Mouse (Mus musculus) hindbrain, embryonic 15.5 days (tissue): Measurements from ENCODE around the gene Gm37240. TPM values are rescaled to one million over a fixed set of nuclear protein-coding genes. Genes with fewer than 3 reads are reported as not detected.

Source experiments
- ATAC-seq: fragments of 200-750 bp; cut with Nextera tagmentation; 2 replicates; pipeline ENCODE4 v1.8.0; 2017; ENCODE audit warnings: low read depth, moderate number of reproducible peaks, moderate TSS enrichment; ENCODE audit not compliant: low FRiP score
- H3K27ac ChIP-seq: fragments of 300-500 bp; sonication (generic); replicated peaks from 2 replicates; pipeline ENCODE4 v1.5.1; 2015; ENCODE audit warnings: mild to moderate bottlenecking, inconsistent platforms
- H3K27me3 ChIP-seq: fragments of 300-500 bp; sonication (generic); 2 replicates; pipeline ENCODE4 v1.6.1; 2015; ENCODE audit warnings: control low read depth, inconsistent platforms
- H3K36me3 ChIP-seq: fragments of 300-500 bp; sonication (generic); 2 replicates; pipeline ENCODE4 v1.6.1; 2015; ENCODE audit warnings: control low read depth, inconsistent platforms
- H3K4me1 ChIP-seq: fragments of 300-500 bp; sonication (generic); replicated peaks from 2 replicates; pipeline ENCODE4 v1.6.1; 2015; ENCODE audit warnings: control low read depth, inconsistent platforms
- H3K4me2 ChIP-seq: fragments of 300-500 bp; sonication (generic); 2 replicates; pipeline ENCODE4 v1.6.1; 2015; ENCODE audit warnings: moderate library complexity, mild to moderate bottlenecking, inconsistent platforms
- H3K4me3 ChIP-seq: fragments of 300-500 bp; sonication (generic); 2 replicates; pipeline ENCODE4 v1.5.1; 2015; ENCODE audit warnings: mild to moderate bottlenecking, inconsistent platforms
- H3K9ac ChIP-seq: fragments of 300-500 bp; sonication (generic); 2 replicates; pipeline ENCODE4 v1.6.1; 2015; ENCODE audit warnings: inconsistent platforms
- H3K9me3 ChIP-seq: fragments of 300-500 bp; sonication (generic); 2 replicates; pipeline ENCODE4 v1.6.1; 2016; ENCODE audit warnings: control low read depth, inconsistent platforms
- WGBS: fragments of 180-500 bp; shearing (Covaris S2); methylation state at CpG from one replicate; pipeline ENCODE4 v1.1.7; 2015; 5-methylcytosine and 5-hydroxymethylcytosine counted together
- polyA plus RNA-seq: library from polyadenylated mRNA; unstranded; fragments of >200 nt; fragmentation: Nextera tagmentation; extraction: Ambion mirVana; gene quantifications from 2 replicates; pipeline ENCODE4 v1.2.1, GENCODE M21; 2015

Gm37240 gene
- polyA plus RNA-seq, 1 experiment from 2014 or later: 0.87 TPM

GRCm38 (mm10) chr3:85862886-85863285, 24.4 kb downstream of the Gm37240 start:
- Histone ChIP-seq H3K27ac (no peak overlapping the region), H3K9ac (no peak overlapping the region), H3K36me3 (no peaks in the 10 kb centered on the region), H3K4me1 (no peaks in the 10 kb centered on the region), H3K4me3 (no peak overlapping the region), H3K27me3 (no peaks in the 10 kb centered on the region), H3K9me3 (no peaks in the 10 kb centered on the region), H3K4me2 (no peak overlapping the region)
- ATAC-seq: no peak
- 91% methylated on average over 2 of the region's 2 CpGs for WGBS

DNA sequence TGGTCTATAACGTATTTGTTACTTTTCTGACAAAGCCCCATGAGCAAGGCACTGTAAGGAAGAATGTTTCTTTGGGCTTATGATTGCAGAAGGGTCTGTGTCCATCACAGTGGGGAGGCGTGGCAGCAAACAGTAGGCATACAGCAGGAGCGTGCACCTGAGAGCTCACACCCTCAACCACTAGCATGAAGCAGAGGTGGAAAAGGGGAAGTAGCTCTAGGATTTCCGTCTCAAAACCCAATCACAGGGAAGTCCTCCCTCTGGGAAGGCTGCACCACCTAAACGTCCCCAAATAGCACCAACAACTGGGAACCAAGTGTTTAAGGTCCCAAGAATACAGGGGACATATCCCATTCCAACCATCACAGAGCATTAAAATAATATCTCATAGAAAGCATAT, 26.3 kb downstream of the Gm37240 start:
- ATAC-seq: no peak
- Histone ChIP-seq H3K9me3 (no peaks in the 10 kb centered on the region), H3K9ac (no peak overlapping the region), H3K4me2 (no peak overlapping the region), H3K36me3 (no peaks in the 10 kb centered on the region), H3K4me1 (no peaks in the 10 kb centered on the region), H3K4me3 (no peak overlapping the region), H3K27me3 (no peaks in the 10 kb centered on the region), H3K27ac (no peak overlapping the region)
- WGBS: 90% methylated on average over 5 of the region's 5 CpGs

DNA sequence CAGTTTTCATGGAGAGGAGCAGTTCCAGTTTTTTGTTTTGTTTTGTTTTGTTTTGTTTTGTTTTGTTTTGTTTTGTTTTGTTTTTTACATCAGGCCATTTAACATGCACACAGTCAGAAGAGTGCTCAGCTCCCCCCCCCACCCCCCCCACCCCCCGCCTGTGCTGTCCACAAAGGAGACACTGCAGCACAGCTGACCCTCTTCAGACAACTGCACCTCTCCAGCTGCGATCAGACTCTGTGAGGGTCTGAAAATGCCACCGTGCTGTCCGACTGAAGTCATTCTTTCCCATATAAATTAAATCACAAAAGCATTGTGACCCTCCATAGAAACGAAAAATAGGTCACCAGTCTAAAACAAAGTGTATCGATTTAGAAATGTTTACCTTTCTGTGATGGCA, 28.0 kb downstream of the Gm37240 start:
- no peaks in the 10 kb centered on the region for H3K36me3 ChIP-seq
- ATAC-seq: no peak
- 49% methylated on average over 6 of the region's 6 CpGs for WGBS
- no peak overlapping the region for H3K27ac ChIP-seq
- H3K4me1 ChIP-seq: no peaks in the 10 kb centered on the region
- H3K27me3 ChIP-seq: no peaks in the 10 kb centered on the region
- H3K9ac ChIP-seq: no peak overlapping the region
- H3K4me2 ChIP-seq: no peak overlapping the region
- no peak overlapping the region for H3K4me3 ChIP-seq
- H3K9me3 ChIP-seq: no peaks in the 10 kb centered on the region

- H3K4me1 ChIP-seq: no peaks in the 10 kb centered on the region
- no peaks in the 10 kb centered on the region for H3K9me3 ChIP-seq
- no peak for ATAC-seq
- no peak overlapping the region for H3K4me2 ChIP-seq
- H3K27ac ChIP-seq: no peak overlapping the region
- no peak overlapping the region for H3K9ac ChIP-seq
- H3K36me3 ChIP-seq: no peaks in the 10 kb centered on the region
- 78% methylated on average over 11 of the region's 11 CpGs for WGBS
- no peak overlapping the region for H3K4me3 ChIP-seq
- H3K27me3 ChIP-seq: no peaks in the 10 kb centered on the region
Measured at GRCm38 (mm10) chr3:85858140-85859135, 28.9 kb downstream of the Gm37240 start.

DNA sequence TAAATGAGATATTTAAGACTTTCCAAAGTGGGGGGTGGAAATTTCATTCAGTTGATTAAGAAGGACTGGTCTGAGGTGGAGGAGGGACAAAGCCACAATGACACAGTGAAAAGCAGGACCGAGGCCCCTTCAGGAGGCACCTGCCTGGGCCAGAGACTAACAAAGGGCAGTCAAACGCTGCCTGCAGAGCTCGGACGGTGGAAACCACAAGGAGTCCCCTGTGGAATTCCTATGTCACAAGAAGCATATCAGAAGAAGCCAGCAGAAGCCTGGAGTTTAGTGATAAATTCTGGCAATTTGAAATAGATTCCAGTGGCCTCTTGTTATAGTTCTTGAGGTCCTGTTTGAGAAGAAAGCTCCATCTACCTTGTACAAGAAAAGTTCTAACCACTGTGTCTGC, 30.2 kb downstream of the Gm37240 start:
- H3K27ac ChIP-seq: no peak overlapping the region
- no peak overlapping the region for H3K4me2 ChIP-seq
- H3K4me1 ChIP-seq: no peaks in the 10 kb centered on the region
- H3K9me3 ChIP-seq: no peaks in the 10 kb centered on the region
- no peak overlapping the region for H3K4me3 ChIP-seq
- H3K27me3 ChIP-seq: no peaks in the 10 kb centered on the region
- no peaks in the 10 kb centered on the region for H3K36me3 ChIP-seq
- WGBS: 27% methylated on average over 4 of the region's 4 CpGs
- ATAC-seq: no peak
- no peak overlapping the region for H3K9ac ChIP-seq

DNA sequence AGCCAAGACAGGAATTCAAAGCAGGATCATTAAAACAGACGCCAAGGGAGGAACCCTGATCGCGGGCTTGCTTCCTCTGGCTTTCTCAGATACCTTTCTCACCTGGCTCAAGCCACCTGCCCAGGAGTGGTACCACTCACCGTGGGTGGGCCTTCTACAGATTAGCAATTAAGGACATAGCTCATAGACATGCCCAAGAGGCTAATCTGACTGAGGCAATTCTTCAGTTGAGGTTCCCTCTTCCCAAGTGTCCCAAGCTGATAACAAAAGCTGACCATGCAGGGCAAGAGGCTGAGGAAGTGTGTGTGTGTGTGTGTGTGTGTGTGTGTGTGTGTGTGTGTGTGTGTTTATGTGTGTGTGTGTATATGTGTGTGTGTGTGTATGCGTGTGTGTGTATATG, 31.4 kb downstream of the Gm37240 start:
- Histone ChIP-seq H3K36me3 (no peaks in the 10 kb centered on the region), H3K9ac (no peak overlapping the region), H3K27ac (no peak overlapping the region), H3K4me3 (no peak overlapping the region), H3K27me3 (no peaks in the 10 kb centered on the region), H3K4me2 (no peak overlapping the region), H3K9me3 (no peaks in the 10 kb centered on the region), H3K4me1 (no peaks in the 10 kb centered on the region)
- ATAC-seq: no peak
- WGBS: 80% methylated on average over 5 of the region's 5 CpGs

DNA sequence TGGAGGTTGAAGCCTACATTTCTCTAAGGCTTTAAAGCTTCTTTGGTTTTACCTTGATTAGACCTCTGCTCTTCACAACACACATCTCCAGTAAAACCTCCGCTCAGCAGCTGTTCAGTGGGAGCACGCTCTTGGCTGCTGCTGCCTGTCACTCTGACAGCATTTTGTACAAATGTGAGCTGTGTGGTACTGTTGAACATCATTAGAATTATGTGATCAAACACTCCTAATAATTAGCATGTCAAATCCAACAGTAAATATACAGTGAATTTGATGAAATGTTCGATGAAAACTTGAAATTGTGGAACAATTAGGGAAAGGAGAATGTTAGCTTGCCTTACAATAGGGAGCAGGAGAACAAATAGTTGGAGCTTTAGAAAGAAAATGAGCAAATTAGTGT, 32.3 kb downstream of the Gm37240 start:
- Histone ChIP-seq H3K4me3 (no peak overlapping the region), H3K9me3 (no peaks in the 10 kb centered on the region), H3K27ac (no peak overlapping the region), H3K4me2 (no peak overlapping the region), H3K27me3 (no peaks in the 10 kb centered on the region), H3K4me1 (no peaks in the 10 kb centered on the region), H3K36me3 (no peaks in the 10 kb centered on the region), H3K9ac (no peak overlapping the region)
- ATAC-seq: no peak
- WGBS: 77% methylated on average over 3 of the region's 3 CpGs

DNA sequence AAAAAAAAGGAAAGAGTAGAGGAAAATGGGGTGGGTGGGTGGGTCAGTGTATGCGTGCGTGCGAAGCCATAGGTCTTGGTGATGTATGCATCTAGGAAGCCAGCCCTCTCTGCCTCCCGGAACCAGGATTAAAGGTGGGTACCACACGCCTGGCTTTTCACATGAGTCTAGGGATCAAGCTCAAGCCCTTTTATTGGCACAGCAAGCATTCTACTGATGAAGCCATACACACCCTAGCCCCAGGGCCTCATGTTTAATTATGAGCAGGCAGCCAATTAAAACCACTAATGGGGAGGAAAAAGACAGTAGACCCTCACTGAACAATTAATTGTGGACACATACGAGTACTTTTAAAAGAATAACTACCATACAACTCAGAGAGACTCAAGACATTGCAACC, 33.2 kb downstream of the Gm37240 start:
- H3K36me3 ChIP-seq: no peaks in the 10 kb centered on the region
- no peak overlapping the region for H3K9ac ChIP-seq
- no peak for ATAC-seq
- H3K4me3 ChIP-seq: no peak overlapping the region
- 66% methylated on average over 6 of the region's 6 CpGs for WGBS
- no peaks in the 10 kb centered on the region for H3K4me1 ChIP-seq
- no peaks in the 10 kb centered on the region for H3K27me3 ChIP-seq
- H3K27ac ChIP-seq: no peak overlapping the region
- H3K4me2 ChIP-seq: no peak overlapping the region
- no peaks in the 10 kb centered on the region for H3K9me3 ChIP-seq

DNA sequence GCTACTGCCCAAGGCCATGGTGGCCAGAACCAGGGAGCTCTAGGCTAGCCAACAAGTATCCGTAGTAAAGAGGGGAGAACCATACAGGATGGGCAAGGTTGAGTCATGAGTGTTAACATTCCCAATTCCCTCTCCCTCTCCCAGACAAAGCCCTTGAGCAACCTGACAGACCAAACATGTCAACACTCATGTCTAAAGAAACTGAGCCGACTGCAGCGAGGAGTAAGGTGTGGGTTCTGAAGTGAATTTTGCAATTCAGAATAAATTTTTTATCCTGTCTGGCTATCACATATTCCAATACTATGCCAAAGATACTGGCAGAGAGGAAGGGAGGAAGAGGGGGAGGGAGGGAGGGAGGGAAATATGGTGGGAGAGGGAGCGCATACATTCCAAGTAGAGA, 33.6 kb downstream of the Gm37240 start:
- 95% methylated on average over 4 of the region's 4 CpGs for WGBS
- no peak for ATAC-seq

GRCm38 (mm10) chr3:85850079-85850478, 37.2 kb downstream of the Gm37240 start:
- no peak overlapping the region for H3K4me3 ChIP-seq
- 89% methylated on average over 1 of the region's 1 CpGs for WGBS

More for the DNA sequence above, 33.6 kb downstream of the Gm37240 start:
- Histone ChIP-seq H3K9me3 (no peaks in the 10 kb centered on the region), H3K36me3 (no peaks in the 10 kb centered on the region), H3K4me2 (no peak overlapping the region), H3K27me3 (no peaks in the 10 kb centered on the region), H3K27ac (no peak overlapping the region), H3K9ac (no peak overlapping the region), H3K4me3 (no peak overlapping the region), H3K4me1 (no peaks in the 10 kb centered on the region)

DNA sequence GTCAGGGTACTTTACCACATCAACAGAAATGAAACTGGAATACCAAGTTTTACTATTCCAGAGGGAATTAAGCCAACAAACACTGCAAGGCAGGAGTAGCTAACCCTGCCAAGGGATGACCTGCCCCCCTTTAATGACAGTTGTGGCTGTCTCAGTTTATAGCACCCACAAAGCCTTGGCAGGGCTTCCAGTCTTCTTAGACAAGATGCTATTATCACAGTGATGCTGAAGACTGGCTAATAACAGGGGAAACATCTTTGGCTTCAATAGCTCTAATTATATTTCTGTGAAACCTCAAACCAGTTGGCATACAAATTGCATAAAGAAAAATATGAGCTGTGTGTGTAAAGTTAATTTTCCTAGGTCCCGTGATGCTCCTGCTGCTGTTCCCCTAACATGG, 41.0 kb downstream of the Gm37240 start:
- H3K4me1 ChIP-seq: 0 out of 2 replicates have a peak, but pooled peaks cover 7% of the 10 kb centered on the region
- no peaks in the 10 kb centered on the region for H3K9me3 ChIP-seq
- H3K36me3 ChIP-seq: no peaks in the 10 kb centered on the region
- no peak for ATAC-seq
- no peak overlapping the region for H3K4me2 ChIP-seq
- WGBS: 76% methylated on average over 1 of the region's 1 CpGs
- H3K27ac ChIP-seq: no peak overlapping the region
- no peaks in the 10 kb centered on the region for H3K27me3 ChIP-seq
- no peak overlapping the region for H3K9ac ChIP-seq
- H3K4me3 ChIP-seq: no peak overlapping the region

More at GRCm38 (mm10) chr3:85850079-85850478, 37.2 kb downstream of the Gm37240 start:
- Histone ChIP-seq H3K36me3 (no peaks in the 10 kb centered on the region), H3K4me2 (no peak overlapping the region), H3K4me1 (no peaks in the 10 kb centered on the region), H3K27ac (no peak overlapping the region), H3K9ac (no peak overlapping the region), H3K27me3 (no peaks in the 10 kb centered on the region), H3K9me3 (no peaks in the 10 kb centered on the region)
- no peak for ATAC-seq

DNA sequence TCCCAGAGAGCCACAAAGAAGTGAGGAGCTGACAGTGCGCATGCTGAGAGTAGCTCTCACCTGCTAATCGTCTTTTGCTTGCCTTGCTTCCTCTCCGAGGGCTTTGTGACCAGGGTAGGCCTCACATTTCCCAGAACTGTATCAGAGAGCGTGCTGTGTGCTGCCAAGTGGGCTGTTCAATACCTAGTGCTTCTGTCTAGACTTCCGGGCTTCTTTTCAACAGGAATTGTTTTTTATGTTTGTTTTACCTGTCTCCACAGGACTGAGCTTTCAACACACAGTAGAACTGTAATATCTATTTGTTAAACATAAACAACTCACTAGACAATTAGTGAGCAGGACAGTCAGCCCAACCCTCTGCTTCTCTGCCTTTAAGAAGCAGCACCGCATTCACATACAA, 42.0 kb downstream of the Gm37240 start:
- H3K4me2 ChIP-seq: no peak overlapping the region
- H3K36me3 ChIP-seq: no peaks in the 10 kb centered on the region
- 0 out of 2 replicates have a peak, but pooled peaks cover 7% of the 10 kb centered on the region for H3K4me1 ChIP-seq
- no peaks in the 10 kb centered on the region for H3K27me3 ChIP-seq
- H3K4me3 ChIP-seq: no peak overlapping the region
- H3K27ac ChIP-seq: no peak overlapping the region
- WGBS: 83% methylated on average over 6 of the region's 6 CpGs
- no peak for ATAC-seq
- no peak overlapping the region for H3K9ac ChIP-seq
- H3K9me3 ChIP-seq: no peaks in the 10 kb centered on the region

DNA sequence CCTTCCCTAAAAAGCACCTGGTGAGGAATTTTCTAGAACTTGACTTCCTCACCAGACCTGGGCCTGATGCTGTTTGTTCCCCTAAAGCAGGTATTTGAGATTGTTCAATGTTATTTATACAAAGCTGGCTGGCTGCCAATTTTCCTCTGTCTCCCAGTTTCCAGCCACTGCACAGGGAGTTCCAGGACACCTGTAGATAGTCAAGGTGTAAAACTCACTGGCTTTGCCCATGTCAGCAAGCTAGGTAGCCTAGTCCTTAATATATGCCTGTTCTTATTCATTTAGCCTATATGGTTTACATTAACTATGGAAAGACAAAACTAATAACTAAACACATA, 44.5 kb downstream of the Gm37240 start:
- Histone ChIP-seq H3K4me1 (0 out of 2 replicates have a peak, but pooled peaks cover 7% of the 10 kb centered on the region), H3K9ac (no peak overlapping the region), H3K27ac (no peak overlapping the region), H3K9me3 (no peaks in the 10 kb centered on the region), H3K36me3 (no peaks in the 10 kb centered on the region), H3K27me3 (no peaks in the 10 kb centered on the region), H3K4me2 (no peak overlapping the region), H3K4me3 (no peak overlapping the region)
- no peak for ATAC-seq
